Mouse (Mus musculus) liver, embryonic 14.5 days (tissue): Measurements from ENCODE around the gene Abr.

Source experiments
- CTCF ChIP-seq: IDR thresholded peaks from 2 replicates; pipeline ENCODE4 v1.5.1; 2016; ENCODE audit warnings: antibody characterized with exemption, low read depth, control low read depth
- EP300 ChIP-seq: IDR thresholded peaks from 2 replicates; pipeline ENCODE4 v1.6.1; 2016; ENCODE audit warnings: antibody characterized with exemption, low read depth

- TF ChIP-seq CTCF = no peak
- TF ChIP-seq EP300 = no peak
These were observed 237.8 kb downstream of the Abr start for GRCm38 (mm10) chr11:76384307-76384706.
